Mouse (Mus musculus): ENCODE measurements around the gene Gm5460.

The Gm5460 gene

GRCm38 (mm10) chr14:34016381-34016780 lies at the start of gene Gm5460:
Gene Gm5460 (plus strand): TSS chr14:34016758.
- no peak for DNase-seq

GRCm38 (mm10) chr14:33972679-33973078 lies 43.9 kb upstream of the Gm5460 start:
- no peak for DNase-seq

GRCm38 (mm10) chr14:33974752-33975151 lies 41.8 kb upstream of the Gm5460 start:
- DNase-seq = no peak

- DNase-seq = no peak
Measured at GRCm38 (mm10) chr14:33977748-33978147, 38.8 kb upstream of the Gm5460 start.

- no peak for DNase-seq
Measured at GRCm38 (mm10) chr14:33978604-33979059, 37.9 kb upstream of the Gm5460 start, which contains the start of gene Zfp488. Gene Zfp488 (minus strand): TSS chr14:33978764.

GRCm38 (mm10) chr14:33989201-33989600 lies 27.4 kb upstream of the Gm5460 start:
- DNase-seq = no peak

GRCm38 (mm10) chr14:33991971-33992370 lies 24.6 kb upstream of the Gm5460 start:
- DNase-seq = no peak

GRCm38 (mm10) chr14:33993051-33993450 lies 23.5 kb upstream of the Gm5460 start:
- no peak for DNase-seq

- no peak for DNase-seq
Measured at GRCm38 (mm10) chr14:33993521-33994289, 22.9 kb upstream of the Gm5460 start.

GRCm38 (mm10) chr14:33997427-33997826 lies 19.1 kb upstream of the Gm5460 start:
- DNase-seq = no peak

- DNase-seq = no peak
Measured at GRCm38 (mm10) chr14:34000076-34000475, 16.5 kb upstream of the Gm5460 start.

- no peak for DNase-seq
Measured at GRCm38 (mm10) chr14:34001445-34001844, 15.1 kb upstream of the Gm5460 start.

- no peak for DNase-seq
Measured at GRCm38 (mm10) chr14:34002358-34002757, 14.2 kb upstream of the Gm5460 start.

- DNase-seq = no peak
Measured at GRCm38 (mm10) chr14:34015063-34015462, 1.5 kb upstream of the Gm5460 start, which contains the start of gene Gm30083. Gene Gm30083 (minus strand): TSS chr14:34015182.

- no peak for DNase-seq
Measured at GRCm38 (mm10) chr14:34016938-34017337, 380 bp downstream of the Gm5460 start.

- no peak for DNase-seq
Measured at GRCm38 (mm10) chr14:34026710-34027109, 10.2 kb downstream of the Gm5460 start.

- DNase-seq = no peak
Measured at GRCm38 (mm10) chr14:34033841-34034610, 17.5 kb downstream of the Gm5460 start.

GRCm38 (mm10) chr14:34041241-34041640 lies 24.7 kb downstream of the Gm5460 start:
- no peak for DNase-seq

GRCm38 (mm10) chr14:34043341-34043740 lies 26.8 kb downstream of the Gm5460 start:
- no peak for DNase-seq

GRCm38 (mm10) chr14:34050101-34050779 lies 33.7 kb downstream of the Gm5460 start:
- DNase-seq = no peak

GRCm38 (mm10) chr14:34052516-34052915 lies 36.0 kb downstream of the Gm5460 start, which contains the start of gene Antxrl:
Gene Antxrl (plus strand): TSS chr14:34052707.
- no peak for DNase-seq

GRCm38 (mm10) chr14:34071665-34072064 lies 55.1 kb downstream of the Gm5460 start:
- DNase-seq = no peak

GRCm38 (mm10) chr14:34075346-34075745 lies 58.8 kb downstream of the Gm5460 start:
- DNase-seq = no peak
